Mouse (Mus musculus): ENCODE results near the gene Klhl41. TPM values are rescaled to one million over a fixed set of nuclear protein-coding genes. Genes with fewer than 3 reads are reported as not detected.

Gene Klhl41
- polyA plus RNA-seq, 1 experiment = not detected

- Histone ChIP-seq H3K4me1 (peaks cover 43% of the 10 kb centered on the region), H3K4me3 (replicated peaks) (peak overlapping the region; percentile 96), H3K9me3 (no peaks in the 10 kb centered on the region), H3K36me3 (replicated peaks; ENCODE audit: low read length) (peaks cover 18% of the 10 kb centered on the region), H3K27me3 (replicated peaks) (no peaks in the 10 kb centered on the region)
- TF ChIP-seq GATA1 (IDR thresholded peaks at IDR 0.05; ENCODE audit: borderline replicate concordance, low read length) = no peak
- TF ChIP-seq FLI1 (IDR thresholded peaks at IDR 0.05; ENCODE audit: low read length) = no peak
These were observed 43.7 kb downstream of the Klhl41 start for GRCm38 (mm10) chr2:69713626-69714014.

- Histone ChIP-seq H3K9me3 (no peaks in the 10 kb centered on the region), H3K27me3 (replicated peaks) (no peaks in the 10 kb centered on the region), H3K36me3 (replicated peaks; ENCODE audit: low read length) (peaks cover 15% of the 10 kb centered on the region), H3K4me1 (peaks cover 48% of the 10 kb centered on the region), H3K4me3 (replicated peaks) (no peak overlapping the region)
- TF ChIP-seq FLI1 (IDR thresholded peaks at IDR 0.05; ENCODE audit: low read length) (no peak), GATA1 (IDR thresholded peaks at IDR 0.05; ENCODE audit: borderline replicate concordance, low read length) (no peak)
These were observed 44.2 kb downstream of the Klhl41 start for GRCm38 (mm10) chr2:69714126-69714525.

GRCm38 (mm10) chr2:69716483-69716882, 46.6 kb downstream of the Klhl41 start:
- Histone ChIP-seq H3K36me3 (replicated peaks; ENCODE audit: low read length) (no peaks in the 10 kb centered on the region), H3K4me1 (peaks cover 56% of the 10 kb centered on the region), H3K9me3 (no peaks in the 10 kb centered on the region), H3K27me3 (replicated peaks) (no peaks in the 10 kb centered on the region), H3K4me3 (replicated peaks) (no peak overlapping the region)
- TF ChIP-seq GATA1 (IDR thresholded peaks at IDR 0.05; ENCODE audit: borderline replicate concordance, low read length) = no peak
- no peak for TF ChIP-seq FLI1 (IDR thresholded peaks at IDR 0.05; ENCODE audit: low read length)

GRCm38 (mm10) chr2:69719121-69719520, 49.2 kb downstream of the Klhl41 start:
- H3K36me3 ChIP-seq (replicated peaks; ENCODE audit: low read length) = no peaks in the 10 kb centered on the region
- no peaks in the 10 kb centered on the region for H3K9me3 ChIP-seq
- H3K4me3 ChIP-seq (replicated peaks) = peak overlapping the region; percentile 33
- peaks cover 55% of the 10 kb centered on the region for H3K4me1 ChIP-seq
- TF ChIP-seq FLI1 (IDR thresholded peaks at IDR 0.05; ENCODE audit: low read length) (no peak), GATA1 (IDR thresholded peaks at IDR 0.05; ENCODE audit: borderline replicate concordance, low read length) (no peak)
- no peaks in the 10 kb centered on the region for H3K27me3 ChIP-seq (replicated peaks)

GRCm38 (mm10) chr2:69722273-69722649, 52.3 kb downstream of the Klhl41 start, which contains the start of gene Ppig:
Gene Ppig (plus strand): TSS chr2:69722545.
- Histone ChIP-seq H3K4me1 (peaks cover 40% of the 10 kb centered on the region), H3K9me3 (no peaks in the 10 kb centered on the region), H3K4me3 (replicated peaks) (peak within 1 kb of the TSS; percentile 96), H3K36me3 (replicated peaks; ENCODE audit: low read length) (peaks cover 7% of the 10 kb centered on the region), H3K27me3 (replicated peaks) (no peaks in the 10 kb centered on the region)
- TF ChIP-seq FLI1 (IDR thresholded peaks at IDR 0.05; ENCODE audit: low read length) = no peak
- TF ChIP-seq GATA1 (IDR thresholded peaks at IDR 0.05; ENCODE audit: borderline replicate concordance, low read length) = no peak

GRCm38 (mm10) chr2:69722650-69723518, 53.0 kb downstream of the Klhl41 start:
- no peaks in the 10 kb centered on the region for H3K9me3 ChIP-seq
- peaks cover 7% of the 10 kb centered on the region for H3K36me3 ChIP-seq (replicated peaks; ENCODE audit: low read length)
- TF ChIP-seq GATA1 (IDR thresholded peaks at IDR 0.05; ENCODE audit: borderline replicate concordance, low read length) (no peak), FLI1 (IDR thresholded peaks at IDR 0.05; ENCODE audit: low read length) (no peak; the same call in 1 of the 2 replicates)
- peak overlapping the region; percentile 96 for H3K4me3 ChIP-seq (replicated peaks)
- peaks cover 36% of the 10 kb centered on the region for H3K4me1 ChIP-seq
- H3K27me3 ChIP-seq (replicated peaks) = no peaks in the 10 kb centered on the region

- no peaks in the 10 kb centered on the region for H3K9me3 ChIP-seq
- no peaks in the 10 kb centered on the region for H3K27me3 ChIP-seq (replicated peaks)
These were observed 53.6 kb downstream of the Klhl41 start for GRCm38 (mm10) chr2:69723519-69723825.

More at GRCm38 (mm10) chr2:69723519-69723825, 53.6 kb downstream of the Klhl41 start:
- H3K4me1 ChIP-seq = peaks cover 31% of the 10 kb centered on the region
- H3K4me3 ChIP-seq (replicated peaks) = peak overlapping the region; percentile 96
- no peak for TF ChIP-seq FLI1 (IDR thresholded peaks at IDR 0.05; ENCODE audit: low read length)
- TF ChIP-seq GATA1 (IDR thresholded peaks at IDR 0.05; ENCODE audit: borderline replicate concordance, low read length) = no peak
- H3K36me3 ChIP-seq (replicated peaks; ENCODE audit: low read length) = peaks cover 7% of the 10 kb centered on the region

Other genes with a start within 250 kb of the Klhl41 start
- gene Lrp2, start 84.1 kb upstream of the Klhl41 start, polyA plus RNA-seq (2012; ENCODE audit: insufficient read depth, low replicate concordance) = not detected in 2 replicates
- not detected in 2 replicates for gene Bbs5, start 22.9 kb upstream of the Klhl41 start, polyA plus RNA-seq (2012; ENCODE audit: insufficient read depth, low replicate concordance)
- not detected in 2 replicates for gene Fastkd1, start 43.4 kb downstream of the Klhl41 start, polyA plus RNA-seq (2012; ENCODE audit: insufficient read depth, low replicate concordance)
- gene Ppig, start 52.4 kb downstream of the Klhl41 start, polyA plus RNA-seq (2012; ENCODE audit: insufficient read depth, low replicate concordance) = 7.5 and 12.7 TPM in 2 replicates
- gene Ccdc173, start 119.5 kb downstream of the Klhl41 start, polyA plus RNA-seq (2012; ENCODE audit: insufficient read depth, low replicate concordance) = 0.54 TPM in 1 of 2 replicates, not detected in the other
- 5.8 TPM in 1 of 2 replicates, not detected in the other for gene Phospho2, start 119.5 kb downstream of the Klhl41 start, polyA plus RNA-seq (2012; ENCODE audit: insufficient read depth, low replicate concordance)
- 0.20 and 3.8 TPM in 2 replicates for gene Klhl23, start 151.8 kb downstream of the Klhl41 start, polyA plus RNA-seq (2012; ENCODE audit: insufficient read depth, low replicate concordance)
- gene Ssb, start 191.4 kb downstream of the Klhl41 start, polyA plus RNA-seq (2012; ENCODE audit: insufficient read depth, low replicate concordance) = 26.3 TPM in 1 of 2 replicates, not detected in the other
- 62.5 and 68.5 TPM in 2 replicates for gene Mettl5, start 215.5 kb downstream of the Klhl41 start, polyA plus RNA-seq (2012; ENCODE audit: insufficient read depth, low replicate concordance)
- gene Ubr3, start 227.1 kb downstream of the Klhl41 start, polyA plus RNA-seq (2012; ENCODE audit: insufficient read depth, low replicate concordance) = 2.5 and 3.8 TPM in 2 replicates